Mouse (Mus musculus) intestine, embryonic 16.5 days (tissue): ENCODE results near the gene Vsx2. TPM values are rescaled to one million over a fixed set of nuclear protein-coding genes. Genes with fewer than 3 reads are reported as not detected.

ENCODE experiments used
- ATAC-seq: fragments of 200-750 bp; cut with Nextera tagmentation; 2 replicates; pipeline ENCODE4 v1.8.0; 2017; ENCODE audit warnings: moderate TSS enrichment, moderate library complexity
- H3K27ac ChIP-seq: fragments of 300-500 bp; sonication (generic); 2 replicates; pipeline ENCODE4 v1.5.1; 2014; ENCODE audit warnings: mild to moderate bottlenecking, low read length
- H3K27me3 ChIP-seq: fragments of 300-500 bp; sonication (generic); replicated peaks from 2 replicates; pipeline ENCODE4 v1.6.1; 2014; ENCODE audit warnings: low read length, control low read depth, mixed read lengths; ENCODE audit not compliant: control insufficient read depth, insufficient read depth
- H3K36me3 ChIP-seq: fragments of 300-500 bp; sonication (generic); 2 replicates; pipeline ENCODE4 v1.6.1; 2014; ENCODE audit warnings: low read length, control low read depth; ENCODE audit not compliant: control insufficient read depth, insufficient read depth
- H3K4me1 ChIP-seq: fragments of 300-500 bp; sonication (generic); 2 replicates; pipeline ENCODE4 v1.6.1; 2014; ENCODE audit warnings: low read length, control low read depth, mixed read lengths; ENCODE audit not compliant: control insufficient read depth, insufficient read depth
- H3K4me2 ChIP-seq: fragments of 300-500 bp; sonication (generic); 2 replicates; pipeline ENCODE4 v1.6.1; 2014; ENCODE audit warnings: low read depth, low read length, control low read depth
- H3K4me3 ChIP-seq: fragments of 300-500 bp; sonication (generic); 2 replicates; pipeline ENCODE4 v1.5.1; 2014; ENCODE audit warnings: mild to moderate bottlenecking, low read length
- H3K9ac ChIP-seq: fragments of 300-500 bp; sonication (generic); 2 replicates; pipeline ENCODE4 v1.6.1; 2014; ENCODE audit warnings: low read depth, low read length
- H3K9me3 ChIP-seq: fragments of 300-500 bp; sonication (generic); 2 replicates; pipeline ENCODE4 v1.6.1; 2016; ENCODE audit warnings: low read length, control low read depth; ENCODE audit not compliant: control insufficient read depth
- WGBS: fragments of 180-500 bp; shearing (Covaris S2); extraction: QIAGEN DNeasy Blood & Tissue Kit; methylation state at CpG from one replicate; pipeline ENCODE4 v1.1.7; 2014; 5-methylcytosine and 5-hydroxymethylcytosine counted together
- polyA plus RNA-seq: library from polyadenylated mRNA; unstranded; fragments of >200 nt; fragmentation: Nextera tagmentation; extraction: Ambion mirVana; gene quantifications from 2 replicates; pipeline ENCODE4 v1.2.1, GENCODE M21; 2015

The Vsx2 gene
- polyA plus RNA-seq, 1 experiment from 2014 or later: not detected

DNA sequence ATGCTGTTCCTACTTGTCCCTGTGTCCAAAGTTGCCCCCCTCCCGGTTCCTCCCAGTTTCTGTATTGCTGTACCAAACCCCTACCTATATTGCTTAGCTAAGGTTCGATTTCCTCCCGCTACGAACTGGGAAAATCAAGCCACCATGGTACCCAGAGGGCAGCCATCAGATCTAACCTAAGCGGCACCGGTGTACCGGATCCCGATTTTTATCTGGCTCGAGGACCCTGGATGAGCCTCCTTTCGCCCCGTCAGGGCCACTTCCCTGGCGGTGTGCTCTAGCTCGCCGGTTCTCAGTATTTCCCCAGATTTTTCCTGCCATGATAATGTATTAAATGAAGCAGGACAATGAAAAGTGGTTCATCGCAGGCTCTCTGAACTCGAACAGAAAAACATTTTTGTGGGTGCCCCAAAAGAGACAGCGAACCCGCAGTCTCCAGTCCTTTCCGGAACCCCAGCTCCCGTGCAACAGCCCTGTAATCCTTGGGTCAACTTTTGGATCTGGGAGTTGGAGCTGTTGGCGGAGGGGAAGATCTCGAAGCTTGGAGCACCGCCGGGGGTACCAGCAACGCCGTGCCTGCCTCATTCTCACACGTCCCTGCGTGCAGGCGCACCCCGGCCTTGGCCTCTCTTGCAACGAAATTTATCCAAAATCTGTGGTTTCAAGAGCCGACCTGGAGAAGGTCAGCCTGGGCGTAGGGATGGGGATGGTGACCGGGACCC is 1.3 kb downstream of the Vsx2 start:
- Histone ChIP-seq H3K27me3 (peaks cover 64% of the 10 kb centered on the region), H3K4me2 (no peak overlapping the region), H3K36me3 (no peaks in the 10 kb centered on the region), H3K27ac (no peak overlapping the region), H3K9ac (no peak overlapping the region), H3K9me3 (no peaks in the 10 kb centered on the region), H3K4me1 (0 out of 2 replicates have a peak, but pooled peaks cover 2% of the 10 kb centered on the region), H3K4me3 (no peak overlapping the region)
- WGBS: 4% methylated on average over 34 of the region's 34 CpGs
- ATAC-seq: no peak

DNA sequence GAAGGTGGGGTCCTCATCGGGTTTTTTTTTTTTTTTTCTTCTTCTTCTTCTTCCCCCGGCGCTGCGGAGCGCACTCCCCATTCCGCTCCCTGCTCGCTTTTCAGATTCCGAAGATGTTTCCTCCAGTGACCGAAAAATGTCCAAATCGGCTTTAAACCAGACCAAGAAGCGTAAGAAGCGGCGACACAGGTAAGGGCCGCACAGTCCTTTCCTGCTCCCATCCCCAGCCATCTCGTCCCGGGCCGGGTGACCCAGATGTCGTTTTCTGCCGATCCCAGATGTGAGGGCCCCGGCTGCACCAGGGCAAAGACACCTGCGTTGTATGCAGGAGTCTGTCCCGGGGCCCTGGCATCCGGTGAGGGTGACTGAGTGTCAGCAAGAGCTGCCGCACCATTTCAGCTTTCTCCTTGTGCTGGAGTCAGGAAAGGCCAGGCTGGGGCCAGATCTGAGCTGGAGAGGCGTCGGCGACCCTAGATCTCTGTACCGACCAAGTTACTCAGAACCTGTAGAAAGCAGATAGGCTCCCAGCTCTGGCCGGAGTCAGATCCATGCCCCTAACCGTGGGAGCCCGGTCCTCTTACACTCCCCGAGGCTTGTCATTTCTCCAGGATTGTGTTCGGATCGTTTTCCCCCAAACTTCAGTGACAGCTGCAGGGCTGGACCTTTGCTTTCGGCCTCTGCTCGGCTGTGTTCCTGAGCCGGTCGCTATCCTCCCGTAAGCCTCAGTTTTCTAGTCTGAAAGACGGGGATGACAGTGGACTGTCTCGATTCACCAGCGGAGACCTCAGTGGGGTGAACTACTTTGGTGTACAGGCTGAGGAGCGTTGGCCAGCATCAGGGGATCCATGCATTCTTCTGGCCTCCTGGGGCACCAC is 2.1 kb downstream of the Vsx2 start:
- peak overlapping the region; percentile 4; the same call in 1 of the 2 replicates for H3K4me3 ChIP-seq
- no peak overlapping the region for H3K27ac ChIP-seq
- 3% methylated on average over 43 of the region's 43 CpGs for WGBS
- no peaks in the 10 kb centered on the region for H3K9me3 ChIP-seq
- peaks cover 64% of the 10 kb centered on the region for H3K27me3 ChIP-seq
- no peak overlapping the region for H3K9ac ChIP-seq
- 0 out of 2 replicates have a peak, but pooled peaks cover 2% of the 10 kb centered on the region for H3K4me1 ChIP-seq
- H3K36me3 ChIP-seq: no peaks in the 10 kb centered on the region
- ATAC-seq: no peak
- no peak overlapping the region for H3K4me2 ChIP-seq

GRCm38 (mm10) chr12:84572341-84572720 is 2.8 kb downstream of the Vsx2 start:
- H3K4me3 ChIP-seq: no peak overlapping the region
- peaks cover 64% of the 10 kb centered on the region for H3K27me3 ChIP-seq
- H3K36me3 ChIP-seq: no peaks in the 10 kb centered on the region
- 7% methylated on average over 7 of the region's 7 CpGs for WGBS
- no peak for ATAC-seq
- no peak overlapping the region for H3K9ac ChIP-seq
- H3K9me3 ChIP-seq: no peaks in the 10 kb centered on the region
- no peak overlapping the region for H3K4me2 ChIP-seq
- no peak overlapping the region for H3K27ac ChIP-seq
- 0 out of 2 replicates have a peak, but pooled peaks cover 2% of the 10 kb centered on the region for H3K4me1 ChIP-seq

DNA sequence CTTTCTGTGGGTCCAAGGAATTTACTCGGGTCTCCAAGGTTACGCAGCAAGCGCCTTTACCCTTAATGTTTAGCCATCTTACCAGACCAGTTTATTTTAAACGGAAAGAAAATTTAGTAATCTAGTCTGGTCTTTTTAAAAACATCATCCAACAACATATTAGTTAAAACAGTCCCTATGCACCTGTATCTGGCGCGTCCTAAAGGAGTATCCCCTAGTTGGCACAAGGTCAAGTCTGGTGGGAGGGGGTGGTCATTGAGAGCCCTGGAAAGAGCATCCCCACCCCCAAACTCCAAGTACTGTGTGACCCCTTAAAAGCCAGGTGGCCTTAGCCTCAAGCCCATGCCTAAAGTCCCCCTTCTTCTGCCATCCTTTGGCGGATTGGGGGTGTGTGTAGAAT is 3.5 kb downstream of the Vsx2 start:
- H3K36me3 ChIP-seq: no peaks in the 10 kb centered on the region
- H3K4me2 ChIP-seq: no peak overlapping the region
- H3K4me3 ChIP-seq: no peak overlapping the region
- H3K4me1 ChIP-seq: 0 out of 2 replicates have a peak, but pooled peaks cover 2% of the 10 kb centered on the region
- peaks cover 63% of the 10 kb centered on the region for H3K27me3 ChIP-seq
- H3K9me3 ChIP-seq: no peaks in the 10 kb centered on the region
- 20% methylated on average over 7 of the region's 7 CpGs for WGBS
- ATAC-seq: no peak
- no peak overlapping the region for H3K9ac ChIP-seq
- no peak overlapping the region for H3K27ac ChIP-seq

- 75% methylated on average over 11 of the region's 11 CpGs for WGBS
- H3K9me3 ChIP-seq: no peaks in the 10 kb centered on the region
- no peak overlapping the region for H3K4me3 ChIP-seq
- H3K27ac ChIP-seq: no peak overlapping the region
- H3K4me1 ChIP-seq: no peaks in the 10 kb centered on the region
- H3K4me2 ChIP-seq: no peak overlapping the region
- H3K36me3 ChIP-seq: no peaks in the 10 kb centered on the region
- no peak for ATAC-seq
- no peak overlapping the region for H3K9ac ChIP-seq
- peaks cover 23% of the 10 kb centered on the region for H3K27me3 ChIP-seq
Observed at GRCm38 (mm10) chr12:84577768-84578439, 8.3 kb downstream of the Vsx2 start.

DNA sequence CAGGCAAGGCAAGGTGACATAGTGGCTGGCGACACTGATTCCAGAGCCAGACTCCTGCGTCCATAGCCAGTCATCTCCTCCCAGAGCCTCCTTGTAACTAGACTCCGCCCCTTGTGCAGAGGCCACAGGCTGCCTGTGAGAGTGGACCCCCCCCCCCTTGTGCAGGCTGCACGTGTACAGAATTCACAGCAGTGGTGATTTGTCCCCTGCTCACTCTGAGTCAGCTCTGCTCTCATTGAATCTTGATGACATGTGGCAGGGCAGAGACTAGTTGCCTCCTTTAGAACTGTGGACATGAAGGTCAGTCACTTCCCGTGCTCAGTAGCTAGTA is 8.8 kb downstream of the Vsx2 start:
- no peaks in the 10 kb centered on the region for H3K36me3 ChIP-seq
- no peak overlapping the region for H3K4me3 ChIP-seq
- 41% methylated on average over 5 of the region's 5 CpGs for WGBS
- no peaks in the 10 kb centered on the region for H3K9me3 ChIP-seq
- H3K9ac ChIP-seq: no peak overlapping the region
- H3K4me1 ChIP-seq: no peaks in the 10 kb centered on the region
- H3K27me3 ChIP-seq: peaks cover 18% of the 10 kb centered on the region
- H3K4me2 ChIP-seq: no peak overlapping the region
- H3K27ac ChIP-seq: no peak overlapping the region
- ATAC-seq: no peak

DNA sequence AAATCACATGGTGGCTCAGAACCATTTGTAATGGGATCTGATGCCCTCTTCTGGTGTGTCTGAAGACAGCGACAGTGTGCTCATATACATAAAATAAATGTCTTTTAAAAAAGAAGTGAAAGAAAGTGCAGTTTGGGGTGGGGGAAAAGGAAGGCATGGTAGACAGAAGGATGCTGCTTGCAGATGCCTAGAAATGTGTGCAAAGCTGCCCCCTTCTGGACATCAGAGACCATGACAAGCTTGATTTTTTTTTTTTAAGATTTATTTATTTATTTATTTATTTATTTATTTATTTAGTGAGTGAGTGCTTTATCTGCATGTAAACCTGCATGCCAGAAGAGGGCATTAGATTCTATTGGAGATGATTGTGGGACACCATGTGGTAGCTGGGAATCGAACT is 11.7 kb downstream of the Vsx2 start:
- H3K27ac ChIP-seq: no peak overlapping the region
- no peak overlapping the region for H3K4me2 ChIP-seq
- no peak overlapping the region for H3K9ac ChIP-seq
- no peaks in the 10 kb centered on the region for H3K36me3 ChIP-seq
- H3K4me1 ChIP-seq: no peaks in the 10 kb centered on the region
- H3K4me3 ChIP-seq: no peak overlapping the region
- 0 out of 2 replicates have a peak, but pooled peaks cover 9% of the 10 kb centered on the region for H3K27me3 ChIP-seq
- ATAC-seq: no peak
- 95% methylated on average over 2 of the region's 2 CpGs for WGBS
- no peaks in the 10 kb centered on the region for H3K9me3 ChIP-seq

- Histone ChIP-seq H3K36me3 (no peaks in the 10 kb centered on the region), H3K4me1 (no peaks in the 10 kb centered on the region), H3K4me3 (peak overlapping the region; percentile 51), H3K27ac (no peak overlapping the region), H3K9me3 (no peaks in the 10 kb centered on the region), H3K9ac (peak overlapping the region; percentile 66), H3K4me2 (peak overlapping the region; percentile 98), H3K27me3 (no peaks in the 10 kb centered on the region)
- ATAC-seq: peak; percentile 70
- 1% methylated on average over 54 of the region's 54 CpGs for WGBS
Observed at GRCm38 (mm10) chr12:84589825-84590761, 20.5 kb downstream of the Vsx2 start.
